Mouse (Mus musculus): ENCODE measurements at regions not wholly inside any gene's neighbourhood (a gene's known extent, or its start where the extent isn't known, plus 50 kb on each side); places are given as distances from the start of the nearest gene placed in this dataset.

DNA sequence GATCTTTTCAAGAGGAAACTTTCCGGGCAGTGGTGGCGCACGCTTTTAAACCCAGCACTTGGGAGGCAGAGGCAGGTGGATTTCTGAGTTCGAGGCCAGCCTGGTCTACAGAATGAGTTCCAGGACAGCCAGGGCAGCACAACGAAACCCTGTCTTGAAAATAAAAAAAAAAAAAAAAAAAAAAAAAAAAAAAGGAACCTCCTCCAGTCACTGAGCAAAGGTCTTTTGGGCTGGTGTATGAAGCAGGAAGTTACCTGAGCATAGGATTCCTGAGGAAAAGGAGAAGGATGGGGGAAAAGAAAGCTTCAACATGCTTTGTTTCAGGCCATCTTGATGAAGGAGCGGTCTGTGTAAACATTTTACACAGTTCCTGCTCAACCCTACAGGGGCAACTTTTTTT is 72.9 kb upstream of the Serbp1 start:
- WGBS = 95% methylated on average over 6 of the region's 6 CpGs
- H3K9me3 ChIP-seq (replicated peaks) = no peaks in the 10 kb centered on the region
- DNase-seq (ENCODE audit: low spot score) = no peak
- H3K4me3 ChIP-seq = no peak overlapping the region
- H3K4me1 ChIP-seq = peaks cover 20% of the 10 kb centered on the region
- H3K27me3 ChIP-seq (ENCODE audit: low read depth, poor library complexity, severe bottlenecking) = no peaks in the 10 kb centered on the region
- H3K36me3 ChIP-seq = no peaks in the 10 kb centered on the region
- H3K27ac ChIP-seq (replicated peaks) = no peak overlapping the region

DNA sequence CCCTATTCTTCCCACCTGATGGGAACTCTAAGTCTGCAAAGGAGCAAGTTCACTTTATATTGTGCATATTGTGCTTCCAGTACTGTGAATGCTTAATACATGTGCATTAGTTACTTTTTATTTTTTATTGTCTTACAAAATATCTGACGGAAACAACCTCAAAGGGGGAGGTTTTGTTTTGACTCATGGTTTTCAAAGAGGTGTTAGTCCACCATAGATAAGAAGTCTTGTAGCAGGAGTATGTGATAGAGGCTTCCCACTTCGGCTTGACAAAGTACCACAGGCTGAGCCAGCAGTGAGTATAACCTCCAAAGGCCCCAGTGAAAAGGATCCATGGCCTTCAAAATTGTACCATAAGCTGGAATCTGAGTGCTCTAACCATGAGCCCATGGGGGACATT is 74.0 kb upstream of the Serbp1 start:
- peaks cover 15% of the 10 kb centered on the region for H3K4me1 ChIP-seq
- 84% methylated on average over 2 of the region's 2 CpGs for WGBS
- no peak overlapping the region for H3K27ac ChIP-seq (replicated peaks)
- H3K27me3 ChIP-seq (ENCODE audit: low read depth, poor library complexity, severe bottlenecking) = no peaks in the 10 kb centered on the region
- H3K9me3 ChIP-seq (replicated peaks) = no peaks in the 10 kb centered on the region
- H3K4me3 ChIP-seq = no peak overlapping the region
- DNase-seq (ENCODE audit: low spot score) = no peak
- no peaks in the 10 kb centered on the region for H3K36me3 ChIP-seq

GRCm38 (mm10) chr6:67162814-67163213 is 75.2 kb upstream of the Serbp1 start:
- Histone ChIP-seq H3K27ac (replicated peaks) (0 out of 2 replicates have a peak overlapping the region, but pooled peaks have one; percentile 9), H3K4me3 (no peak overlapping the region), H3K9me3 (replicated peaks) (no peaks in the 10 kb centered on the region), H3K36me3 (no peaks in the 10 kb centered on the region), H3K27me3 (ENCODE audit: low read depth, poor library complexity, severe bottlenecking) (no peaks in the 10 kb centered on the region), H3K4me1 (peaks cover 9% of the 10 kb centered on the region; the same call in 1 of the 2 replicates)
- no peak for DNase-seq (ENCODE audit: low spot score)
- WGBS = 91% methylated on average over 3 of the region's 3 CpGs

DNA sequence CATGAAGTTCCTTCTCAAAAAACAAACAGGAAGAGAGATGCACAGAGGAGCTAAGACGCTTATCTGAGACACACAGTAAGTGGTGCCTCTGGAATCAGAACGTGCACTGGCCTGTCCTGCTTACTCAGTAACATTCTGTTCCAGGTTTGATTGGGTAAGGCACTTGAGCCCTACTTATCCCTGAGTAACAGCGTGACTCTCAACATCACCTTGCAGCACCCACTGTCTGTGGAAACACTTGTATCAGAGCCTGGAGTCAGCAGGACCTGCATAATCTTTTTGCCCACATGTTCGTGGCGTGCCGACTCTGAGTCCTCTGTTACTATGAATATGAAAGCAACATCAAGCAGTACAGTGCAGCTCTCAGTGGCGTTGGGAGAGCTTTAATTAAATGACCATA is 76.4 kb upstream of the Serbp1 start:
- no peak for DNase-seq (ENCODE audit: low spot score)
- Histone ChIP-seq H3K27ac (replicated peaks) (no peak overlapping the region), H3K4me1 (peaks cover 5% of the 10 kb centered on the region; the same call in 1 of the 2 replicates), H3K27me3 (ENCODE audit: low read depth, poor library complexity, severe bottlenecking) (no peaks in the 10 kb centered on the region), H3K36me3 (no peaks in the 10 kb centered on the region), H3K4me3 (no peak overlapping the region), H3K9me3 (replicated peaks) (no peaks in the 10 kb centered on the region)
- WGBS = 78% methylated on average over 7 of the region's 7 CpGs

- WGBS = 85% methylated on average over 3 of the region's 3 CpGs
- no peaks in the 10 kb centered on the region for H3K36me3 ChIP-seq
- no peaks in the 10 kb centered on the region for H3K27me3 ChIP-seq (ENCODE audit: low read depth, poor library complexity, severe bottlenecking)
- H3K9me3 ChIP-seq (replicated peaks) = no peaks in the 10 kb centered on the region
- no peak for DNase-seq (ENCODE audit: low spot score)
- H3K27ac ChIP-seq (replicated peaks) = no peak overlapping the region
- H3K4me3 ChIP-seq = no peak overlapping the region
- peaks cover 5% of the 10 kb centered on the region; the same call in 1 of the 2 replicates for H3K4me1 ChIP-seq
Observed at GRCm38 (mm10) chr6:67160564-67160963, 77.4 kb upstream of the Serbp1 start.

DNA sequence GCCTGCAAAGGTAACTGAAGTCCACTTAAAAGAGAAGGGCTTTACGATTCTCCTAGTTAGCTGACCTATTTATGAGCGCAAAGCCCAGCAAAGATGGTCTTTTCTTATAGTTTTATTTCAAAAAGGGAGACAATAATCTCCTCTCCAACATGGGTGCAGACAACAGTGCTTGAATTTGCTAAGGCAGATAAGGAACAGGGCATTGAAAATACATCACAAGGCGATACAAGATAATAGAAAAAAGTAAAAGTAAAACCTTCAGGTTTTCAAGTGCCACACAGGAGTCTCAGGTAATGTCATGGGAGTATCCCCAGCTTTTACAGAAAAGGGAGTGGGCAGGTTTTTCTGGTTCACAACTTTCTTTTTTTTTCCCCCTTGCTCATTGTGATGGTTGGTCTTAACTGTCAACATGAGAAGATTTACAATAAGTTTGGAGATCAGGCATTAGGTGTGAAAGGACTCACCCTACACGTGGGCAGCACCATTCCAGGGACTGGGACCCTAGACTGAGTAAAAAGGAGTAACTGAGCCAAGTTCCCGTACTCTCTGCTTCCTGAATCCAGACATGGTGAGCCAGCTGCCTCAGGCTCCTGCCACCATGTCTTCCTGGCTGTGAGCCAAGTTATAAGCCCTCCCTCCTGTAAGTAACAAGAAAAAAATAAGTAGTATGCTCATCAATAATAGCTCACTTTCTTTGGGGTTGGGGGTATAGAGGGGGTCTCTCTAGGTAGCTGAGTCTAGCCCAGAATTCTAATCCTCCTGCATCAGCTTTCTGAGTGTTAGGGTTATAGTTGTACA is 78.1 kb upstream of the Serbp1 start:
- peaks cover 5% of the 10 kb centered on the region; the same call in 1 of the 2 replicates for H3K4me1 ChIP-seq
- H3K36me3 ChIP-seq = no peaks in the 10 kb centered on the region
- H3K27me3 ChIP-seq (ENCODE audit: low read depth, poor library complexity, severe bottlenecking) = no peaks in the 10 kb centered on the region
- H3K4me3 ChIP-seq = no peak overlapping the region
- no peak for DNase-seq (ENCODE audit: low spot score)
- WGBS = 79% methylated on average over 5 of the region's 5 CpGs
- no peaks in the 10 kb centered on the region for H3K9me3 ChIP-seq (replicated peaks)
- no peak overlapping the region for H3K27ac ChIP-seq (replicated peaks)

GRCm38 (mm10) chr6:67159224-67159623 is 78.8 kb upstream of the Serbp1 start:
- WGBS = 30% methylated on average over 2 of the region's 2 CpGs
- no peaks in the 10 kb centered on the region for H3K9me3 ChIP-seq (replicated peaks)
- no peaks in the 10 kb centered on the region for H3K27me3 ChIP-seq (ENCODE audit: low read depth, poor library complexity, severe bottlenecking)
- peaks cover 5% of the 10 kb centered on the region; the same call in 1 of the 2 replicates for H3K4me1 ChIP-seq
- H3K27ac ChIP-seq (replicated peaks) = no peak overlapping the region
- no peaks in the 10 kb centered on the region for H3K36me3 ChIP-seq
- no peak overlapping the region for H3K4me3 ChIP-seq
- DNase-seq (ENCODE audit: low spot score) = no peak

GRCm38 (mm10) chr6:67158765-67159164 is 79.2 kb upstream of the Serbp1 start:
- Histone ChIP-seq H3K27ac (replicated peaks) (no peak overlapping the region), H3K4me1 (peaks cover 5% of the 10 kb centered on the region; the same call in 1 of the 2 replicates), H3K9me3 (replicated peaks) (no peaks in the 10 kb centered on the region), H3K27me3 (ENCODE audit: low read depth, poor library complexity, severe bottlenecking) (no peaks in the 10 kb centered on the region), H3K4me3 (no peak overlapping the region), H3K36me3 (no peaks in the 10 kb centered on the region)
- peak; percentile 86 for DNase-seq (ENCODE audit: low spot score)
- 8% methylated on average over 10 of the region's 10 CpGs for WGBS

DNA sequence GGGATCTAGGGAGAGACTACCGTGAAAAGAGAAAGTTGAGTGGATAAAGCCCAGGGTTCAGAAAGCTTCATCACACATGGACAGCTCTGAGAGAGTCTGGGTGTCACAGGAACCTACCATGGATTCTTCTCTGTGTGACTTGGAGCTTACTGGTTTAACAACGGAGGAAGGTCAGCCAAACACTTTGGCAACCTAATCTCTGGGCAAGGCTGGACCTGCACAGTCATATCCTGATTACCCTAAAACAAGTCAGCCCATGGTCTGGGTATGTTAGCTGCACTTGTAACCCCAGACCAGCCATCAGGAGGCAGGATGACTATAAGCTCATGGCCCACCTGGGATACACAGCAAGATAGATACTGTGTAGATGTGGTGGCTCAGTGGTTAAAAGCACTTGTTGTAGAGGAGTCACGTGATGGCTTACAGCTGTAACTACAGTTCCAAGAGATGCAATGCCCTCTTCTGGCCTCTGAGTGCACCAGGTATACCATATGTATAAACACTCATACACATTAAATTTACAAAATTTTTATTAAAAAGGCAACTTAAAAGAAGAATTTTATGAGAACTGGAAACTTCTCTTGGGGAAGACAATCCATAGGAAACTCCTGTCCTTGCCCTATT is 85.0 kb upstream of the Serbp1 start:
- no peak overlapping the region for H3K4me3 ChIP-seq
- WGBS = 84% methylated on average over 3 of the region's 3 CpGs
- no peaks in the 10 kb centered on the region for H3K36me3 ChIP-seq
- DNase-seq (ENCODE audit: low spot score) = no peak
- H3K27me3 ChIP-seq (ENCODE audit: low read depth, poor library complexity, severe bottlenecking) = no peaks in the 10 kb centered on the region
- no peaks in the 10 kb centered on the region for H3K9me3 ChIP-seq (replicated peaks)
- no peak overlapping the region for H3K27ac ChIP-seq (replicated peaks)
- no peaks in the 10 kb centered on the region for H3K4me1 ChIP-seq

DNA sequence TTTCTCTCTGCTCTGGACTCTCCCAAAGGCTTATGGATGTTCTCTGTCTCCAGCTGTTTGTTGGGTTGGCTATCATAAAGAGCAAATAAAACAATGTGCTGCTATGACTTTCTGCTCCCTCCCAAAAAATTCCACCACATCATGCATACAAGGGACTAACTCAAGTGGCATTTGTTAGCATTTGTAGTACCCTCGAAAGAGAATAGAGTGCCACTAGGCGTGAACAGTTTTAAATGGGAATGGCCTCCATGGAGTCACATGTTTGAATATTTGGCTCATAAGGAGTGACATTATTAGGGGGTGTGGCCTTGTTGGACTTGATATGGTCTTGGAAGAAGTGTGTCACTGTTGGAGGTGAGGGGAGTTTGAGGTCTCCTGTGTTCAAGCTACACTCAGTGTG is 86.5 kb upstream of the Serbp1 start:
- H3K4me1 ChIP-seq = peaks cover 4% of the 10 kb centered on the region
- no peak overlapping the region for H3K4me3 ChIP-seq
- no peaks in the 10 kb centered on the region for H3K27me3 ChIP-seq (ENCODE audit: low read depth, poor library complexity, severe bottlenecking)
- no peaks in the 10 kb centered on the region for H3K9me3 ChIP-seq (replicated peaks)
- no peaks in the 10 kb centered on the region for H3K36me3 ChIP-seq
- H3K27ac ChIP-seq (replicated peaks) = no peak overlapping the region
- DNase-seq (ENCODE audit: low spot score) = no peak
- 90% methylated on average over 2 of the region's 2 CpGs for WGBS

DNA sequence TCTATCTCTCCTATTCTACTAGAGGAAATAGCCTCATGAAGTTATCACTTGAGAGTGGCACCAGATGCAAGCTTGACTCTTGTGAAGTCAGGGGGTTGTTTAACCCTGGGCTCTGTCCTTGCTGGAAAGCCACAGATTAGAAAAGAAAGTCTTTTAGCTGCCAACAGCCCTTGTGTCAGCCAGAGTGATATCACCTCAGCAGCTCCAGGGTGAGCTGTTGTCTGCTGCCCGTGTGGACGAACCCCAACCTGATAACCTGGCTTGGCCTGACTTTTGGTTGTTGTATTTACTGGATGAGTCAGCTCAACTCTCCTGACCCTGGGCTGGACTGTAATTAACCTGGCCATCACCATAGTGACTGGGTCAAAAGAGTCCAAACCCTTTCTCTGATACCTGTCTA is 88.6 kb upstream of the Serbp1 start:
- no peak for DNase-seq (ENCODE audit: low spot score)
- H3K36me3 ChIP-seq = no peaks in the 10 kb centered on the region
- H3K27me3 ChIP-seq (ENCODE audit: low read depth, poor library complexity, severe bottlenecking) = no peaks in the 10 kb centered on the region
- WGBS = 93% methylated on average over 2 of the region's 2 CpGs
- H3K4me1 ChIP-seq = peaks cover 4% of the 10 kb centered on the region
- no peaks in the 10 kb centered on the region for H3K9me3 ChIP-seq (replicated peaks)
- no peak overlapping the region for H3K4me3 ChIP-seq
- no peak overlapping the region for H3K27ac ChIP-seq (replicated peaks)

GRCm38 (mm10) chr6:67146708-67147107 is 91.3 kb upstream of the Serbp1 start:
- Histone ChIP-seq H3K4me1 (peaks cover 4% of the 10 kb centered on the region), H3K9me3 (replicated peaks) (no peaks in the 10 kb centered on the region), H3K27ac (replicated peaks) (no peak overlapping the region), H3K36me3 (no peaks in the 10 kb centered on the region), H3K27me3 (ENCODE audit: low read depth, poor library complexity, severe bottlenecking) (no peaks in the 10 kb centered on the region), H3K4me3 (no peak overlapping the region)
- DNase-seq (ENCODE audit: low spot score) = no peak
- WGBS = 26% methylated on average over 4 of the region's 4 CpGs

- no peak overlapping the region for H3K4me3 ChIP-seq
- no peak for DNase-seq (ENCODE audit: low spot score)
- no peaks in the 10 kb centered on the region for H3K9me3 ChIP-seq (replicated peaks)
- H3K27ac ChIP-seq (replicated peaks) = no peak overlapping the region
- WGBS = 51% methylated on average over 5 of the region's 5 CpGs
- no peaks in the 10 kb centered on the region for H3K27me3 ChIP-seq (ENCODE audit: low read depth, poor library complexity, severe bottlenecking)
- H3K4me1 ChIP-seq = peaks cover 4% of the 10 kb centered on the region
- H3K36me3 ChIP-seq = no peaks in the 10 kb centered on the region
Observed at GRCm38 (mm10) chr6:67145969-67146368, 92.0 kb upstream of the Serbp1 start.

Measured in midbrain, embryonic 10.5 days (tissue).